In genomic region chr8:48109856-48110780, GRCm38 (mm10) we compare ENCODE assay signal across 8 mouse cellular contexts. TPM values are rescaled to one million over a fixed set of nuclear protein-coding genes. Genes with fewer than 3 reads are reported as not detected.
DNase-seq lines count a peak whose midpoint lies in the region; ATAC-seq lines count a peak whose summit lies in the region.

No protein-coding gene starts in this region.

- no peaks in the 10 kb centered on the region for H3K36me3 ChIP-seq in hindbrain, embryonic 13.5 days

- H3K27ac ChIP-seq in hindbrain, embryonic 13.5 days, result no peak overlapping the region

- H3K4me1 ChIP-seq in hindbrain, embryonic 13.5 days (replicated peaks), result peaks cover 13% of the 10 kb centered on the region

- WGBS in hindbrain, embryonic 13.5 days, result under 1% methylated on average over 61 of the region's 61 CpGs

- no peaks in the 10 kb centered on the region for H3K27me3 ChIP-seq in hindbrain, embryonic 13.5 days

- H3K9ac ChIP-seq in hindbrain, embryonic 13.5 days, result peak overlapping the region; percentile 80

- ATAC-seq in hindbrain, embryonic 13.5 days (ENCODE audit: low FRiP score), result peak; percentile 92

- peak; percentile 85 for DNase-seq in MEL-GATA-1-ER (ENCODE audit: extremely low read depth, low read depth)
- peak; percentile 35 to 44 for DNase-seq in cerebellum, adult 18-20 months
- DNase-seq in frontal cortex, postnatal 10 days (ENCODE audit: low spot score in 2 of 2), result peak; percentile 16 to 45
- DNase-seq in left cerebral cortex, adult 18-20 months (ENCODE audit: low spot score in 2 of 2), result peak; percentile 31 to 57
- peak; percentile 59 to 60 for DNase-seq in lung, postnatal 4 days
- DNase-seq in retina, postnatal 7 days (ENCODE audit: low read depth, low spot score), result peak; percentile 36
- peak; percentile 51 for DNase-seq in urinary bladder, adult 2 months (ENCODE audit: low spot score)

- 0 out of 2 replicates have a peak, but pooled peaks cover 2% of the 10 kb centered on the region for H3K9me3 ChIP-seq in hindbrain, embryonic 13.5 days

- peak overlapping the region; percentile 68 for H3K4me2 ChIP-seq in hindbrain, embryonic 13.5 days

- peak overlapping the region; percentile 69 for H3K4me3 ChIP-seq in hindbrain, embryonic 13.5 days

RNA-seq across cellular contexts. Expression of gene Dctd, which starts 11.2 kb away (rescaled TPM):
- polyA plus RNA-seq in hindbrain, embryonic 13.5 days (2015; fragmentation: Nextera tagmentation; extraction: Ambion mirVana), result 8.4 and 9.0 TPM in 2 replicates
- total RNA-seq in left cerebral cortex, adult 18-20 months (2021), result 1 to 10 TPM; 5.4 to 6.8 TPM
- polyA plus RNA-seq in urinary bladder, adult 2 months (2012; rRNA removed), result 12.5 and 20.4 TPM in 2 replicates

Comparison
In these comparisons a context has a peak if more than half of its experiments do, and no peak if none do; other contexts are left out.
1. DNase-seq: peak in every context shown above with its lines; median percentile 85 in MEL-GATA-1-ER; 60 in lung, postnatal 4 days; 51 in urinary bladder, adult 2 months; 44 in left cerebral cortex, adult 18-20 months; 40 in cerebellum, adult 18-20 months; 36 in retina, postnatal 7 days; 30 in frontal cortex, postnatal 10 days.